Mouse (Mus musculus): Measurements from ENCODE around the gene Tuba1a.

DNA sequence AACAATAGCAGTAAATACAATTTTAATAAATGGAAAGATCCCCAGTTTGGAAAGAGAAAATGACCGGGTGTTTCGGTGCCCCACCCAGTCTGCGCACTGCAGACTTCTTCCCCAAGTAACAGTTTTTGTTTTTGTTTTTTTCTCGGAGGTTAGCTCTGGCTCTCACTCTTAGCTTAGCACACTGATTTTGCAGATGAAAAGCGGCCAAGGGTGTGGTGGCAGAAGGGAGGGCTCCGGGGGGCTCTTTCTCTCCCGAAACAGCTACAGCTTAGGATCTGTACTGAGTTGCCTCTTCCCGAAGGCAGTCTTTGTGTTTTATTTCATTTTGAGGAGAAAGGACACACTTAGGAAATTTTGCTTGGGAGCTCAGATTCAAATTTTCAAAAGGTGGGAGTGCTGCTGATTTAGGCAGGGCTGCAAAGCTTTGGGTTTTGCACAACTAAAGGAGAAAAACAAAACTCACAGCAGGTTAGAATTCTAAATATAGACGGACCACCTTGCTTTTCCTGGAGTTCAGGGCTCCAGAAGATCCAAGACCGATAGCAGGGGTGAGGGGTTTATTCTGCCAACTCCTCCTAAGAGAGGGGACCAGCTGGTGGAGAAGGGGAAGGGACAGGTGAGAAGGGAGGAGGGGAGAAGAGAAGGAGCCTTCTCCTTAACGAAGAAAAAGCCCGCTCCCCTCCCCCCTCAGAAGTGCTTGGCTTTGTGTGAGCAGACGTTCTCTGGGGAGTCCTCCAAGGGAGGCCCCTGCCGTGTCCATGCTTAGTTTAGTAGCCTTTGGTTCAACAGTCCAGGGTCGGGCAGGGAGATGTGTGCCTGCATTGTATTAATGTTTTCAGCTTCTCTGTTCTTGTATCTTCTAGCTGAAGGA, 37.4 kb upstream of the Tuba1a start:
- no peak for TF ChIP-seq CTCF (conservative IDR thresholded peaks at IDR 0.05; ENCODE audit: low read length)
- TF ChIP-seq NANOG (IDR thresholded peaks at IDR 0.05; ENCODE audit: borderline replicate concordance, low read length), result no peak; the same call in 1 of the 2 replicates
- no peak for TF ChIP-seq POU5F1 (IDR thresholded peaks at IDR 0.05; ENCODE audit: borderline replicate concordance, low read length)
